Mouse (Mus musculus): ENCODE data around the gene Ipmk.

DNA sequence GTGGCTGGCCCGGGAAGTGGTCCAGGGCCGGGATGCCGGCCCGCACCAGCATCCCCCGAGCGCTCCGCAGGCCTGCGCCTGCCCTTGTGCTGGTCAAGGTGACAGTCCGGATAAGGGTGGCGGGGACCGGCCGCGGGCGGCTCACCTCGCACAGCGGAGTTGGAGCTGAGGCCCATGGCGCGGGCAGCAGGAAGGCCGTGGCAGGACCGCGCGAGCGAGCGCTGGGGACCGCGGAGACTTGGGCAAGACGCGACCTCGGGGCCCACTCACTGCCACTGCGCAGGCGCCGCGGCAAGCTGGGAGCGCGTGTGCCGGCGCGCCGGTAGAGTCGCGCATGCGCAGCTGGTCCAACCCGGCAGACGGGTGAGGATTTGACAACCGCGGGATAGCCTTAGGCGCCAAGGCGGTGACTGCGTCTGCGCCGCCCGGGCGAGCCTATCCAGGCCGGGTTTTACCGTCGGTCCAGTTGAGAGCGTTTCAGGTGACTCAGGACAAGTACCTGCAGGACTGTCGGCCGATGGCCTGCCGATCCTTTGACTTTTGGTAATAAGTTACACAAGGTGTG, 2.9 kb upstream of the Ipmk start, which contains the start of gene Cisd1:
- TF ChIP-seq TAL1 (IDR thresholded peaks at IDR 0.05; ENCODE audit: low read length): no peak
- no peak for TF ChIP-seq GATA1 (IDR thresholded peaks at IDR 0.05; ENCODE audit: low read length)
